Mouse (Mus musculus) retina, embryonic 14.5 days (tissue): ENCODE results near the gene Me1.
A peak's percentile ranks its signal among the peaks of the same experiment; 100 is the strongest.
"Not testable (repeated sequence)": the region's sequence is repeated elsewhere in the genome, so short reads cannot be mapped to it uniquely, and the experiment has no call there.

ENCODE experiments used
- DNase-seq: peaks from one replicate; pipeline ENCODE4 v3.0.0-alpha.2; 2015; ENCODE audit warnings: low spot score

Me1 gene

GRCm38 (mm10) chr9:86596983-86597382 is 98.8 kb downstream of the Me1 start:
- DNase-seq, result not testable (repeated sequence)

GRCm38 (mm10) chr9:86594357-86594767 is 101.4 kb downstream of the Me1 start:
- not testable (repeated sequence) for DNase-seq

GRCm38 (mm10) chr9:86592676-86593668 is 102.8 kb downstream of the Me1 start:
- DNase-seq, result peak; percentile 78

GRCm38 (mm10) chr9:86587019-86587795 is 108.5 kb downstream of the Me1 start:
- DNase-seq, result no peak

GRCm38 (mm10) chr9:86583740-86584139 is 112.0 kb downstream of the Me1 start:
- peak; percentile 84 for DNase-seq

GRCm38 (mm10) chr9:86579657-86580056 is 116.1 kb downstream of the Me1 start:
- DNase-seq, result no peak

- no peak for DNase-seq
Measured at GRCm38 (mm10) chr9:86575178-86575577, 120.6 kb downstream of the Me1 start.

GRCm38 (mm10) chr9:86573616-86574303 is 122.0 kb downstream of the Me1 start:
- DNase-seq, result no peak

GRCm38 (mm10) chr9:86572636-86573291 is 123.0 kb downstream of the Me1 start:
- DNase-seq, result peak; percentile 89

GRCm38 (mm10) chr9:86572196-86572595 is 123.6 kb downstream of the Me1 start:
- DNase-seq, result no peak

- DNase-seq, result peak; percentile 96
Measured at GRCm38 (mm10) chr9:86571540-86572135, 124.1 kb downstream of the Me1 start, which contains the start of the genes Pgm3 and Rwdd2a. Gene Pgm3, minus strand, starts transcription at chr9:86571842. Gene Rwdd2a, plus strand, starts transcription at chr9:86571991.

GRCm38 (mm10) chr9:86570946-86571345 is 124.8 kb downstream of the Me1 start:
- no peak for DNase-seq

GRCm38 (mm10) chr9:86570261-86570890 is 125.4 kb downstream of the Me1 start:
- DNase-seq, result no peak

- DNase-seq, result no peak
Measured at GRCm38 (mm10) chr9:86569314-86569910, 126.3 kb downstream of the Me1 start.

- no peak for DNase-seq
Measured at GRCm38 (mm10) chr9:86560543-86560942, 135.2 kb downstream of the Me1 start.

- no peak for DNase-seq
Measured at GRCm38 (mm10) chr9:86554641-86555040, 141.1 kb downstream of the Me1 start.

- DNase-seq, result no peak
Measured at GRCm38 (mm10) chr9:86553886-86554285, 141.9 kb downstream of the Me1 start.

- no peak for DNase-seq
Measured at GRCm38 (mm10) chr9:86550717-86551116, 145.0 kb downstream of the Me1 start.

GRCm38 (mm10) chr9:86549637-86550162 is 146.1 kb downstream of the Me1 start:
- no peak for DNase-seq

GRCm38 (mm10) chr9:86544559-86544958 is 151.2 kb downstream of the Me1 start:
- DNase-seq, result no peak
